Mouse (Mus musculus) ovary, postnatal 14 days (tissue): ENCODE results near the gene Il25.
"Not testable (repeated sequence)": the region's sequence is repeated elsewhere in the genome, so short reads cannot be mapped to it uniquely, and the experiment has no call there.

ENCODE experiments used
- DNase-seq: peaks from one replicate; pipeline ENCODE4 v3.0.0; 2022; ENCODE audit warnings: low spot score

Gene Il25

DNA sequence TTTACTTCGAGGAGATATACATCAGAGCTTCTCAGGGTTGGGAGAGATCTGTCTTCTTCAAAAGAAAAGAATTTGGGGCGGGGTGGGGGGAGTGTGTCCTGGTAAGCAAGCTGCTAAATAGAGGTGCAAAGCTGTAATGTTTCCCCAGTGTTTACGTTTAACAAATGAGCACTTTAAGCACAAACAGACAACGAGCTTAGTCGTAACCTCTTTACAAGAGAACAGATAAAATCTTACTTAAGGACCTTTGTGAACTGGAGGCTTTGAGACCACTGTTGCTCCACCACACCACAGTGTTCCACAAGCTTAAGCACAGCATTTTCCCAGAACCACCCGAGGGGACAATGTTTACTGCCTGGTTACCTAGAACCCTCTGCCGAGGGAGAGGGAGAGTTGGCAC, 5.2 kb upstream of the Il25 start:
- DNase-seq = no peak

DNA sequence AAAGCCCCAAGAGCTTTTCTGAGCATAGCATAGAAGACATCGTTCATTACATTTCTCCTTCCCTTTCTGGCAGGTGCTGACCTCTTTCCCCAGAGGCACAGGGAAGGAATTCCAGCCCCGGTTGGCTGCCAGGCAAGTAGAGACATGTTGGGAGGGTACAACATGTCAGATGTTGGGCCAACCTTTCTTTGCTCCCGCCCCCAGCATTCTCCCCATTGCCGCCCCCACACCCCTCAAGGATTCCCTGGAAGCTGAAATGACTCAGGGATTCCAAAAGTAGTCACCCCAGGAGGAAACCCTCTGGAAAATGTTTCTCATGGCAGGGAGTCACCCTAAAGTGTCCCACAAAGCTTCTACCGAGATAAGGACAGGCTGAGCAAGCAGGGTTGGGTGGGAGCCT, 2.7 kb upstream of the Il25 start:
- no peak for DNase-seq

DNA sequence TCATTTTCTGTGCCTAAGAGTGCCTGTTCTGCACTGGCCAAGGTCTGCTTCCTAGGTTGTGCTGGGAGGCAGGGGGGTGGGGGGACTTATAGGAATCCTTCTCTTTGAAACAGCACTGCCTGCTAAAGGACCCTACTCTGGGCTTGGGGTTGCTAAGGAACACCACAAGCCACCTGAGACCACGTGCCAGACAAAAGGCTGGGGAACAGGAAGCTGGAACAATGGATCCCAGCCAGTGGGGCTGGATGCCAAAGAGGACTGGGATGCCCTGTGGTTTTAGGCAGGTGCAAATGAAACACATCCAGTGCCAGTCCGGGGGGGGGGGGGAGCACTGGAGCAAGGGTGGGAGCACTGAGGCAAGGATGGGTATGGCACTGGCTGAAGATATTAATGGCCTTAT, 2.1 kb upstream of the Il25 start:
- peak; percentile 54 for DNase-seq

DNA sequence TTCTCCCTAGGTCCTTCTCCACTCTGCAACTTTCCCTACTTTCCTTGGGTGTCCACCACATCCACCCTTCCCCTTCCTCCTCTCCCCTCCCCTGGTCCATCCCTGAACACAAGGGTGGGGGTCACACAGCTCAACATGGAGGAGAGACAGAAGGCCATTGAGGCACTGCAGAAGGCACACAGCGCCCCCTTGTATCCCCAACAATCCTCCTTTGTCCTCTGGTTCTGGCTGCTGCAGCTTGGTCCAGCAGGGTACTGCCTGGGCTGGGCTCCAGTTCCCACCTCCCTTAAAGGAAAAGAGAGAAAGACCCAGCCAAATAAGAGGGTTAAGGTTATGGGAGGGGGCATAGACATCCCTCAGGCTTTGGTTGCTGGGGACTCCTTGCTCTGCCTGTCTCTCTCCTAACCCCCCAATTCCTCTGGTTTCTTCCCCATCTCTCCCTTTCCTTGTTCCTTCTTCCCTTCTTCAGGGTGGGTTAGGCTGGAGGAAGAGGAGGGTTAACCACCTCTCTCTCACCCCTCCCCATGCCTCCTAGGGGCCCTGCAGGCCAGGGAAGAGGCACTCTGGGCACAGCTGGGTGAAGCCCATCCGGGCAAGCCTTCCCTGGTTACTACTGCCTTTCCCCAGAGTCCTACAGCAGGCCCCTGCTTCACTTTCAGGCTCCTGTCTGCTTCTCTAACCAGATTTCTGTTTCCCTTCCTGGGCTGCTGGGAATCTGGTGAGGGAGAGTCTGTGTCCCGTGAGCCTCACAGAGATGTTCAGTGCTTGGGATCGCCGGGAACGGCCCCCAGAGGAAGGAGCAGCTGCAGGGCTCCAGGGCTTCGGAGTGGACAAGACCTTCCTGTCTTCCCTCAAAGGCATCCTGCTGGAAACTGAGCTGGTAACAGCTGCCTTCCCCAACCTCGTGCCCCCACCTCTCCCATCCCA, 3.7 kb downstream of the Il25 start, which contains the start of gene Cmtm5:
TSS of gene Cmtm5 (plus strand) at position 358 of the 927 bp plus-strand sequence.
- DNase-seq = no peak

- DNase-seq = no peak
Measured at GRCm38 (mm10) chr14:54936831-54937160, 4.3 kb downstream of the Il25 start.

GRCm38 (mm10) chr14:54937361-54938182, 5.1 kb downstream of the Il25 start:
- no peak for DNase-seq

GRCm38 (mm10) chr14:54938431-54939219, 6.1 kb downstream of the Il25 start:
- no peak for DNase-seq

GRCm38 (mm10) chr14:54939434-54940175, 7.1 kb downstream of the Il25 start:
- DNase-seq = peak; percentile 67

DNA sequence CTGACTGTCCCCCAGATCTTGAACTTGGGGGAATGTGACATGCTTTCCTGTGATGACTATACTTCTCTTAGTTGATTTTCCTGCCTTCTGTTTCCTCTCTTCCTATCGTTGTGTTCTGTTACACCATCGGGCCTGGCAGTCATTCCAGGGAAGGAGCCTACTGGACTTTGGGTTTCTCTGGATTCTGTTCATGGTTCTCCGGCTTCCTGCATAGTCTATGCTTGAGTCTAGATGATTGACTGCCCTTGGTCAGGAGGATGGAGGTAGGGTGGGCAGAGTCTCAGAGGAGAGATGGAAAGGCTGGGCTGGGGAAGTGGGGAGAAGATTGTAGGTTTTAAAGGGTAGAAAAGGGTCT, 7.7 kb downstream of the Il25 start:
- no peak for DNase-seq

DNA sequence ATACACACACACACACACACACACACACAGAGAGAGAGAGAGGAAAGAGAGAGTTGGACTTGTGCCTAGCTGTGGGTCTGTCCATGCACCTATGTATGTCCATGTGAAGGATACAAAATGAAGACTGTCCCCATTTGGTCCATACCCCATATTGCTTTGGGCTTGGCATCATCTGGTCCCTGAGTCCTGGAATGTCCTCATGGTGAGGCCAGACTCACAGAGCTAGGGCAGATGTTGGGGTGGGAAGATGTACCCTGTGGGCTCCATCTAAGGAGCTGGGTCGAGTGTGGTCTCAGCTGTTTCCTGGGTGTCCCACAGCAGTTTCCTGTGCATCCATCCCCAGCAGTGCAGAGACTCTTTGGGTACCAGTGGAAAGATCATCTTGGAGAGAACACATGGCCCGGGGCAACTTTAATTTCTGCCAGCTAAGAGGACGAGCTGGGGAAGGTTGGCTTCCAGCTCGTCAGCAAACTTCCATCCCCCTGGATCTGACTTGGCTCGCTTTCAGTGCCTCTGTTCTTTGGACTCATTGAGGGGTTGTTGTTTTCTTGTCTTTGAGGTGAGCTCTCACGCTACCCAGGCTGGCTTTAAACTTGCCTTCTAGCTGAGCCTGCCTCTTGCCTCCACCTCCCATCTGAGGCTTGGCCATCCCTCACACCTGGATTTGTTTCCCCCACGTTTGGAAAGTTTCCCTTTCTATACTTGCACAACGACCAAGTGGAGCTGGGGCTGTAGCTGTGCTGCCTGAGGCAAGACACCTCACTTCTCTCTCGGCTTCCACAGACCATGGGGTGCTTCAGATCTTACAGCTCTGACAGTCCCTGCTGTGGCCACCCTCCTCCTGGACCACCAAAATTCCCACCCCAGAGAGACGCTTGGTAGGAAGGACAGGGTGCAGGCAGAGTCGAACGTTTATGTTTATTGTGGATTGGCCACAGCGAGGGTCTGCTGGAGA, 8.8 kb downstream of the Il25 start:
- DNase-seq = no peak

DNA sequence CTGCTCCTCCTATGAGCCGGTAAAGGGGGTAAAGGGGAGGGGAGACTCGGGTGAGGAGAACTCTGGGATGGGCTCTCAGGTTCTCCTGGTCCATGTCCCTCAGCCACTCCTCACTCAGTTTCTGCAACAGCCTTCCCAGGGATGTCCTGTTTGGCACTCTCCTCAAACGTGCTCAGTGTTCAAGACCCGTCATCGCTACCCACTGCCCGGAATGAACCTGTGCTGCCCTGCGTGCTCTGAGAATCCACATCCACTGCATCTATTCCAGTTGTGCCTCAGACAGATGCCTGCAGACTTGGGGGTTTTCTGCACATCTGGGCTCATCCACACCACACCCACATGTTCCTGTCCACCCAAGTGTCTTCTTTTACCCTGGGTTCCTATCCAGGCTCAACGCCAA, 10.0 kb downstream of the Il25 start:
- DNase-seq = no peak

- DNase-seq = no peak
Measured at GRCm38 (mm10) chr14:54943971-54944370, 11.5 kb downstream of the Il25 start.

- DNase-seq = no peak
Measured at GRCm38 (mm10) chr14:54944939-54945338, 12.4 kb downstream of the Il25 start.

- DNase-seq = no peak
Measured at GRCm38 (mm10) chr14:54945975-54946704, 13.6 kb downstream of the Il25 start.

DNA sequence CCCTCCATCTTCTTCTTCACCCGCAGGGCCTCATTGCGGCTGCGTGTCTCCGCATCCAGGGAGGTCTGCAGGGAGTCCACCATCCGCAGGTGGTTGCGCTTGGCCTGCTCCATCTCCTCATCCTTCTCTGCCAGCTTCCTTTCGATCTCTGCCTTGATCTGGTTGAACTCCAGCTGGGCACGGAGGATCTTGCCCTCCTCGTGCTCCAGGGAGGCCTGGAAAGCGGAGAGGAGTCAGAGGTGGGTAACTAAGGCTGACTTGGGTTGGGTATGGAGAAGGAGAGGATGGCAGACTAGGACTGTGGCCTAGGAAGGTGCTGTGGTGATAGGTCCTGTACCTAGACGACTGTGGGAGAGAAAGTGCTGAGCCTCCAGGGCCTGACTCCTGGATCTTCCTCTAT, 14.5 kb downstream of the Il25 start:
- not testable (repeated sequence) for DNase-seq

DNA sequence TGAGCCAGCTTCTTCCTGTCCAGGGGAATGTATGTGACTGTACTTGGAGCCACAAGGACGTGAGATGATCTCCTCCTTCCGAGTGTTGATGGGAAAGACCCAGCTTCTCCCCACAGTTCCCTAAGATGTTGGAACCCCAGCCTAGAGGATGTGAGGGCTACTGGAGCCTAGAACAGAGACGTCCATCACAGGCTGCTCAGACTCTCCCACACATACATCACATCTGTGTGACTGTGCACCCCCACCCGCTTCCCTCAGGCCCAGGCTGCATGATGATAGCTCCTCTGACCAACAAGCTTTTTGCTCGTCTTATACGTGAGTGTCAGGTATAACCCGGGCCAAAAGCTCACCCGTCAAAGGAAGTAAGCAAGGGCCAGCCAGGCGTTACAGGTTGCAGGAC, 16.3 kb downstream of the Il25 start:
- DNase-seq = no peak

- no peak for DNase-seq
Measured at GRCm38 (mm10) chr14:54950493-54950892, 18.0 kb downstream of the Il25 start.

DNA sequence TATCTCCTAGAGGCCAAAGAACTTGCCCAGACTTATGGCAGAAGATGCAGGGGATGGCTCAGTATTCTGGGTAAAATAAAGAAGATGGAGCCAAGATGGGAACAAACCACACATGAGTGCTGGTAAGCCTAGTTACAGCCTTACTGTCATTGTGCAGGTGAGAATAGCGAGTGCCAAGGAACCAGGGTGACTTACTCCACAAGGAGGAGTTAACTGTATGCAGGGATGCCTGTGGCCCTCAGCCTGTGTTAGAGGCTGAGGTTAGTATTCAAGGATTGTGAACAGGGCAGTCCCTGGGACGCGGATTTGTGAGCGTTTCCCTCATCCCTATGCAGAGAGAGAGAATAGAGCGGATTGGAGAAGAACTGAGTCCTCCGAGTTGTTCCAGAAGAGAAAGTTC, 19.1 kb downstream of the Il25 start:
- DNase-seq = no peak

- no peak for DNase-seq
Measured at GRCm38 (mm10) chr14:54953664-54954206, 21.2 kb downstream of the Il25 start.

DNA sequence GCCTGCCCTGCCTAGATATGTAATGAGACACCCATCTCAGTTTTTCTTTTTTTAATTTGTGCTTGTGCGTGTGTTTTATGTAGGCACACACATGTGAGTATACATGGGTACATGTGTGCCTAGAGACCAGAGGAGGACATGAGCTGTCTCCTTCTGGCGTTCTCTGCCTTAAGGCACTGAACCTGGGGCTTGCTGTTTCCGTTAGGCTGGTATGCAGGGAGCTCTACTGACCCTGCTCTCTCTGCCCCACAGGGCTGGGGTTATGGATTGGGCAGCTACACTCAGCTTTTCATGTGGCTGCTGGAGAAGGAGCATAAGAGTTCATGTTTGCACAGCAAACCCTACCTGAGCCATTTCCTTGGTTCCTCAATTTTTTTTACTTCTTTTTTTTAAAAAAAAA, 22.0 kb downstream of the Il25 start:
- DNase-seq = no peak
